Mouse (Mus musculus) ES-E14 (cell line): Measurements from ENCODE around the gene Nfyb. TPM values are rescaled to one million over a fixed set of nuclear protein-coding genes. Genes with fewer than 3 reads are reported as not detected.

ENCODE experiments used
- DNase-seq: peaks from one replicate; pipeline ENCODE4 v3.0.0-alpha.2; 2013; ENCODE audit warnings: low read depth, low spot score
- H3K27ac ChIP-seq: 2 replicates; pipeline ENCODE4 v1.5.1; 2012; ENCODE audit warnings: low read depth, mild to moderate bottlenecking, low read length, moderate library complexity, mixed read lengths; ENCODE audit not compliant: poor library complexity, insufficient read depth, severe bottlenecking
- H3K36me3 ChIP-seq: 2 replicates; pipeline ENCODE4 v1.6.1; 2012; ENCODE audit warnings: mild to moderate bottlenecking, low read length, moderate library complexity, mixed read lengths; ENCODE audit not compliant: control insufficient read depth, poor library complexity, insufficient read depth, severe bottlenecking
- H3K4me1 ChIP-seq, 2 experiments: fragments of 150-350 bp in 1 of 2; sonication (generic) in 1 of 2; 2 replicates each; pipeline ENCODE4 v1.6.1; 2012; ENCODE audit warnings: low read length in 2 of 2, mild to moderate bottlenecking in 1 of 2, mixed read lengths in 1 of 2; ENCODE audit not compliant: control insufficient read depth in 2 of 2, insufficient read depth in 2 of 2, poor library complexity in 1 of 2
- H3K4me3 ChIP-seq, 2 experiments: fragments of 150-350 bp in 1 of 2; sonication (generic) in 1 of 2; 2 replicates each; pipeline ENCODE4 v1.5.1; 2012; ENCODE audit warnings: low read length in 2 of 2, low read depth in 1 of 2, mild to moderate bottlenecking in 1 of 2, mixed read lengths in 1 of 2; ENCODE audit not compliant: insufficient read depth in 1 of 2, poor library complexity in 1 of 2, severe bottlenecking in 1 of 2
- H3K9ac ChIP-seq: 2 replicates; pipeline ENCODE4 v1.6.1; 2012; ENCODE audit warnings: low read depth, mild to moderate bottlenecking, low read length, mixed read lengths; ENCODE audit not compliant: poor library complexity, insufficient read depth, severe bottlenecking
- H3K9me3 ChIP-seq: fragments of 150-350 bp; sonication (generic); 2 replicates; pipeline ENCODE4 v1.6.1; 2012; ENCODE audit warnings: low read depth, mild to moderate bottlenecking, low read length; ENCODE audit not compliant: control insufficient read depth, insufficient read depth
- CHD2 ChIP-seq: IDR thresholded peaks from 2 replicates; pipeline ENCODE4 v1.6.1; 2014; ENCODE audit warnings: mild to moderate bottlenecking, low read depth, low read length, inconsistent platforms
- HCFC1 ChIP-seq: IDR thresholded peaks from 2 replicates; pipeline ENCODE4 v1.6.1; 2012; ENCODE audit warnings: low read length, inconsistent platforms, borderline replicate concordance; ENCODE audit not compliant: insufficient read depth
- MAFK ChIP-seq: IDR thresholded peaks from 2 replicates; pipeline ENCODE4 v1.6.1; 2014; ENCODE audit warnings: mild to moderate bottlenecking, low read depth, low read length, inconsistent platforms; ENCODE audit not compliant: insufficient read depth
- ZC3H11A ChIP-seq: IDR thresholded peaks from 2 replicates; pipeline ENCODE4 v1.6.1; 2012; ENCODE audit warnings: low read depth, mild to moderate bottlenecking, inconsistent platforms, low read length, borderline replicate concordance
- ZNF384 ChIP-seq: IDR thresholded peaks from 2 replicates; pipeline ENCODE4 v1.6.1; 2012; ENCODE audit warnings: low read depth, low read length, inconsistent platforms
- in situ Hi-C, 2 experiments: fragments of 600-800 bp; cut with MboI; formaldehyde crosslinking; loops; one replicate each; pipeline ENCODE4 v1.15.1; 2025; ENCODE audit warnings: low sequenced_read_pairs in 2 of 2, inconsistent platforms in 1 of 2; ENCODE audit not compliant: unreplicated experiment in 2 of 2
- total RNA-seq: library from RNA; depleted of rRNA; stranded (reverse); fragments of 300-350 nt; gene quantifications from 2 replicates; pipeline ENCODE4 v1.2.3, GENCODE M21; 2012

Nfyb gene
- total RNA-seq, 1 experiment = 46.9 TPM

DNA sequence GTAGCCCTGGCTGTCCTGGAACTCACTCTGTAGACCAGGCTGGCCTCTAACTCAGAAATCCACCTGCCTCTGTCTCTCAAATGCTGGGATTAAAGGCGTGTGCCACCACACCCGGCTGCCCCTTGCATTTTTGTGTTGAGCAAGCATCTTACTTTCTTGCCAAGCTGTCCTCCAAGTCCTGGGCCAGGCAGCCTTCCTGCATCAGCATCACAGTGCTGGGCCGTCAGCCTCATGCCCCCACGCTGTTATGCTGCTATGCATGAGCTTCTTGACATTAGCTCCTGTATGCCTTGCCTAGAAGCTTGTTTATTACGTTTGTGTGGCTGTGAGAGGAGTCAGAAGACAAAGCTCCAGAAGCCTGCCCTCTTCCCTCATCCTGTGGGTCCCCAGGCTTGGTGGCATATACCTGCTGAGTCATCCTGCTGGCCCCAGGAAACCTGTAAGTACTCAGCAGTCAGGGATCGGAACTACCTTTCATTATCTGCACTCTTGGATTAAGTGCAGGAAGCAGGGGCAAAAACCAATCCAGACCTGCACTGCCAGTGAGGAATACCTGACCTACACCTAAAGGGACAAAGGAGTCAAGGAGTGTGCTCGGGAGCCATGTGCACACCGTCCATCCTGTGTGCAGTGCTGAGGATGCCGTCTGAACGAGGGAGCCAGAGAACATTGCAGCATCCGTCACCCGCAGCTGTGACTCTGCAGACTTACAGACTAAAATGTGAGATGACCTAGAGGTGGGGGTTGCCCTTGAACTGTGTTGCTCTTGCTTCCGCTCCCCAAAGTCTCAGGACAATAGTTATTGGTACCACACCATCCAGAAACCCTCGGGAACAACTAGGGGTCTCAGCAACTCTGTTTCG is 16.7 kb downstream of the Nfyb start:
- H3K4me1 ChIP-seq = peaks cover 9 to 13% of the 10 kb centered on the region in 2 experiments; a peak in 2 of 4 replicates
- H3K27ac ChIP-seq = peak overlapping the region; percentile 9
- no peak overlapping the region for H3K4me3 ChIP-seq
- in situ Hi-C loops = no loop called here
- no peak for DNase-seq
- no peak for TF ChIP-seq HCFC1
- no peak for TF ChIP-seq ZC3H11A
- TF ChIP-seq CHD2 = no peak
- no peak for TF ChIP-seq ZNF384
- peak; percentile 41; the same call in 1 of the 2 replicates for TF ChIP-seq MAFK
- H3K36me3 ChIP-seq = peaks cover 27% of the 10 kb centered on the region
- no peaks in the 10 kb centered on the region for H3K9me3 ChIP-seq
- no peak overlapping the region for H3K9ac ChIP-seq

DNA sequence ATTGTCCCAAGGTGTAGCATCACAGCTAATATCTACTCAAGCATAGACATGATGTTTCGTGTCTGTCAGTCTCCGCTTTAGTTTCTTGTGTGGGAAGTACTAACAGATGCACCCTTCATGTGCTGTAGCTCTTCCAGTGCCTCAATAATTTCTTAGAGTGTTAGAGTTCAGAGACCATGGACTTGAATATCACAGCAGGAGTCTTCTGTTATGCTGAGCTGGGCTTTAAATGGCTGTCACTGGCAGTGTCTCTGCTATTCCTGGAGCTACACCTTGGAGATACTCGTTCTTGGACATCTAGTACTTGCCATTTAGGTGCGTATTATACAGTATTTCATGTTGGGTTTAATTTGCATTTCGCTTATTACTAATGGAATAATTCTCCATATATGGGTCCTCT is 18.6 kb downstream of the Nfyb start:
- no peak overlapping the region for H3K4me3 ChIP-seq
- no peak overlapping the region for H3K27ac ChIP-seq
- H3K9me3 ChIP-seq = no peaks in the 10 kb centered on the region
- TF ChIP-seq HCFC1 = no peak
- TF ChIP-seq ZC3H11A = no peak
- TF ChIP-seq ZNF384 = no peak
- no peak for TF ChIP-seq CHD2
- no peak for TF ChIP-seq MAFK
- in situ Hi-C loops = no loop called here
- H3K9ac ChIP-seq = no peak overlapping the region
- H3K4me1 ChIP-seq = peaks cover 9 to 11% of the 10 kb centered on the region in 2 experiments; a peak in 2 of 4 replicates
- peaks cover 13% of the 10 kb centered on the region for H3K36me3 ChIP-seq
- no peak for DNase-seq

DNA sequence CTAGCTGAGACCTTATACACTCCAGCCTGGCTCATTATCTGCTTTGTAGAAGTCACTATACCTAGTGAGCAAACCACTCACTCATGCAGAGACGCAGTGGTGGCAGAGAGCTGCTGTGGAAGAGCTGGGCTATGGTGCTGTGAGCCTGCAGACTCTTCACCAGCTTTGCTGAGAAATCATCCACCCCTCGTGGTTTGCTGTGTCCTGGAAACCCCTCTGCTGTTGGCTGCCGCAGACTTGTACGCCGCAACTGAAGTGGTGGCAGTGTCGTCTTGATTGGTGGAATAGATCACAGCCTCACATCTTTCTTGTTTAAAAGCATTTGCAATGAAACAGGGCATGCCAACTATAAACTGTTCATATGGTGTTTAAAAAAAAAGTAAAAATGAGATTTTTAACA is 19.6 kb downstream of the Nfyb start:
- DNase-seq = no peak
- TF ChIP-seq ZC3H11A (no peak), HCFC1 (no peak), MAFK (no peak), ZNF384 (no peak), CHD2 (no peak)
- no peaks in the 10 kb centered on the region for H3K9me3 ChIP-seq
- no peak overlapping the region for H3K9ac ChIP-seq
- in situ Hi-C loops = no loop called here
- peaks cover 9 to 11% of the 10 kb centered on the region in 2 experiments; a peak in 2 of 4 replicates for H3K4me1 ChIP-seq
- peaks cover 8% of the 10 kb centered on the region for H3K36me3 ChIP-seq
- H3K27ac ChIP-seq = no peak overlapping the region
- H3K4me3 ChIP-seq = no peak overlapping the region

DNA sequence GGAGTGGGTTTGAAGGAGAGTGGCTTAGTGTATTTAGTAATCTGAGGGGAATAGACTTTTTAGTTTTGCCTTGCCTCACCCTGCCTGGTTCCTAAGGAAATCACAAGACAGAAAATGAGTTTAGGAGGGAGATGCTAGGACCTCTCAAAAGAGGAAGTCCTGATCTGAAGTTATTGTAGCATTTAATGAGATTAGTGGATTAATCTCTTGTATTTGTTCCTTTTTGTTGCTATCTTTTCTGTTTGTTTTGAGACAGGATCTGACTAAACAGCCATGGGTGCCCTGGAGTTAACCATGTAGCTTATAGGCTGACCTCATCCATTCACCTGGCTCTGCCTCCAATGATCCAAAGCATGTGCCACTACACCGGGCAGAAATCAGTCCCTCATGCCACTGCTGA is 21.4 kb downstream of the Nfyb start:
- Histone ChIP-seq H3K4me3 (no peak overlapping the region), H3K36me3 (peaks cover 4% of the 10 kb centered on the region; the same call in 1 of the 2 replicates), H3K4me1 (peaks cover 5 to 10% of the 10 kb centered on the region in 2 experiments; a peak in 1 of 4 replicates), H3K9ac (no peak overlapping the region), H3K27ac (no peak overlapping the region), H3K9me3 (no peaks in the 10 kb centered on the region)
- TF ChIP-seq MAFK (no peak), ZNF384 (no peak), CHD2 (no peak), ZC3H11A (no peak), HCFC1 (no peak)
- DNase-seq = no peak
- in situ Hi-C loops = no loop called here
